Mouse (Mus musculus): ENCODE measurements at regions not wholly inside any gene's neighbourhood (a gene's known extent, or its start where the extent isn't known, plus 50 kb on each side); places are given as distances from the start of the nearest gene placed in this dataset.

DNA sequence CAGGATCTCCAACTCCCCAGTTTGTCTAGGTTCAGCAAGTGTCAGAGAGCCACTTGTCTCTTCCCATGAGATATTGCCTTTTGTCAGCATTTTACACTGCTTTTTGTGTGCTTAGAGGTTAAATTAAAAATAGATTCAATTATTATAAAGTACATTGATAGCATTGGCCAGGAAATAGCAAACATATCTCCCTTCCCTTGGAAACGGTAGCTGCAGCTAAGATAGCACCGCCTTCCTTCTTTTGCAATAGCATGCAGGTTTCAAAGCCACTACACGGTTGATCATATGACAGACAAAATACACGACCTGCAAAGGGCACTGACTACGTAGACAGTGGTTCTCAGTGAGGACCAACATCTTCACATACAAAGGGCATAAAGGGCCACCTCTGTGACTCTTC is 59.1 kb upstream of the Cnksr3 start:
- DNase-seq: no peak
- intact Hi-C loops (cut with DNase I; ENCODE audit: low total_unique reads): no loop called here

GRCm38 (mm10) chr10:7268386-7269033 is 56.5 kb upstream of the Cnksr3 start:
- DNase-seq: no peak
- intact Hi-C loops (cut with DNase I; ENCODE audit: low total_unique reads): no loop called here

GRCm38 (mm10) chr10:7267903-7268302 is 55.9 kb upstream of the Cnksr3 start:
- DNase-seq: no peak
- intact Hi-C loops (cut with DNase I; ENCODE audit: low total_unique reads): no loop called here

- no peak for DNase-seq
- intact Hi-C loops (cut with DNase I; ENCODE audit: low total_unique reads): no loop called here
These were observed 55.1 kb upstream of the Cnksr3 start for GRCm38 (mm10) chr10:7267106-7267505.

DNA sequence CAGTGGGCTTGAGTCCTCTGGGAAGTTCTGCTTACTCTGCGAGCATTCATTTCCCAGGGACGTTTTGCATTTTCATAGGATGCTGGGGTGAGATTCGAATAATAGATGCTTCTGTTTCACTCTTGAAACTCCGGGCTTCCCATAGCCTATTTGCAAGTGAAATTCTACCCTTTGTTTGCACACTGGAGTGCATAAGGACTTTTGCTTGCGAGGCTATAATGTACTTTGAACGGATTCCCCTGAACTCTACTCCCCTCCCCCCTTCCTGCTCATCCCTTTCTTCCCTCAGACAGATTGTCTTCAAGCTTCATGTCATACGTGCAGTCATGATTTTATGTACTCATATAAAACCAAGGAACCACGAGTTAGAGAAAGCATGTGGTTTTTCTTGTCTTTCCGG is 53.4 kb upstream of the Cnksr3 start:
- no peak for DNase-seq
- intact Hi-C loops (cut with DNase I; ENCODE audit: low total_unique reads): no loop called here

DNA sequence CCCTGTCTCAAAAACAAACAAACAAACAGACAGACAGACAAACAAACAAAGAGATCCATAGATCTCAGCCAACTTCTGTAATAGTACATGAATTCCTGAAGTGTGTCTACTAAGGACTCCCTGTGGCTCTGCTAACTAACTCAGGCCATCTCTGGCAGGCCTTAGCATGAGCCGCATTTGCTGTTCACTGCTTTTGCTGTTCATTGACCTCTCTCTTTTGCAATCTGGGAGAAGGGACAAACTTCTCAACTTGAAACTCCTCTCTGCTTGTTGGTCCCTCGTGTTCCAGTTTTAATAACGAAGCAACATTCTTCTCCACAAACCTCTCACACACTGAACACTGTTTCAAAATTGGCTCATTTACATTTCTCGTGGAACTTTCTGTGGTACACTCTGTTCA is 52.7 kb upstream of the Cnksr3 start:
- DNase-seq: no peak
- intact Hi-C loops (cut with DNase I; ENCODE audit: low total_unique reads): no loop called here

Measured in gastrocnemius, postnatal 14 days (tissue).